Mouse (Mus musculus): ENCODE measurements at regions not wholly inside any gene's neighbourhood (a gene's known extent, or its start where the extent isn't known, plus 50 kb on each side); places are given as distances from the start of the nearest gene placed in this dataset.

DNA sequence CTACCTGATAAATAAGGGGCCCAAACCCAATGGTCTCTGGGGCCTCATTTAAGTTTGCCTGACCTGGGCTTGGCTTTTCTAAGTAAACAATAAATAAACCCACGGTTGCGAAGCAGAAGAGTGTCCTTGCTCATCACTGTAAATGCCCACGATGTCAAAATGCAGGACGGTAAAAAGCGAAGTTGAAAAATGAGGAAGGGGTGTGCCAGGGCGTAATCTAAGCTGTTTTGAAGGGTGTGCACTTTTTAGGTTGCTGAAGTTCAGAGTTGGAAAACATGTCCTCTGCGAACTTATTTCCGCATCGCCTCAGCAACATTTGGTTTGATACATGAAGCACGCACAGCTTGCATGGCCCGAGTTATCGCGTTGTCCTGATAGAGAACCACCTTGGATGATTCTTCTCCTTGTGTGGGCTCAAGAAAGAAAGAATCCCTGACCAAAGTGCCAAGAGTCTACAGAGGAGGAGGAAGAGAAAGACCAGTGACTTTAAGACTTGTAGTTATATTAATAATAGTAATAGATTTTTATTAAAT, 119.0 kb upstream of the Zeb2 start:
- no peak for DNase-seq

GRCm38 (mm10) chr2:45234148-45234547, 117.0 kb upstream of the Zeb2 start:
- DNase-seq = no peak

GRCm38 (mm10) chr2:45230351-45231209, 113.4 kb upstream of the Zeb2 start:
- no peak for DNase-seq

- DNase-seq = no peak
These were observed 112.3 kb upstream of the Zeb2 start for GRCm38 (mm10) chr2:45229501-45229900.

GRCm38 (mm10) chr2:45227276-45227944, 110.2 kb upstream of the Zeb2 start:
- DNase-seq = no peak

DNA sequence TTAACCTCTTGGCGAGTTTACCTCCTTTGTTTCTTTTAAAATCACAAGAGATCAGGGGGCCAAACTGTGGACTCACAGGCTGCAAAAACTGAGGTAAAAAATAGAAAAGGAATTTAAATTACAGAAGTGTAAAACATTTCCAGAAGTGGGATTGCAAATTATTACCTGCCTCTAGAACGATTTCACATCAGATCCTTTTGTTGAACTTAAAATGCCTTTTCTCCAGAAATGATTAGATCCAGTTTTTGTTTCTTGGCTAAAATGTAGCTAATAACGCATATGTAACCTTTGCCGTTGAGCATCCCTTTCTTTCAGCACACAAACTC, 108.8 kb upstream of the Zeb2 start:
- DNase-seq = no peak

DNA sequence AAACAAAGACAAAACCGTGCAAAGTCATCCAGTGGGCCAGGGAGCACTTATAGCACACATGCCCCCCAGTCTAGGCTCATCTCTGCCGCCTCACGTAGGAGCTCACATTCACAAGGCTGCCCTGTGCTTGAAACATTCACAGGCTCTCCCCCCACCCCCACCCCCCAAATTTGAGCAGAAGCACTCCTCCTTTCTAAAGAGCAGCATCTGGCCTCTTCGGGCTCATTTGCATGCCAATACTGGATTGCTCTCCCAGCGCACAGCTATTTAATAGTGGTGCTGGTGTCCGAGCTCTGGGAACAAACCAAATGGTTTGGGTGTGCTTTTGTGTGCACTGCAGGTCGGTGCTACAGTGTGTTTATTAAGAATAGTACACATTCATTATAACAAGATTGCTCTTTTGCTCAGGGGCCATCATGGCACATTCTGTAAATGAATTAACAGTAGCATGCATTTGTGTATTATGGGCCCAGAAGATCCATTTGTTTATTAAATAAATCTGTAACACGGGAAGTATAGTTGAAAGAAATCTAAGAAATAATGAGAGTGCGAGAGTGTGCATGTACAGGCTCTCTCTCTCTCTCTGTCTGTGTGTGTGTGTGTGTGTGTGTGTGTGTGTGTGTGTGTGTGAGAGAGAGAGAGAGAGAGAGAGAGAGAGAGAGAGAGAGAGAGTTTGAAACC, 108.3 kb upstream of the Zeb2 start:
- no peak for DNase-seq

GRCm38 (mm10) chr2:45222213-45222612, 105.0 kb upstream of the Zeb2 start:
- no peak for DNase-seq

- DNase-seq = no peak
These were observed 102.7 kb upstream of the Zeb2 start for GRCm38 (mm10) chr2:45219851-45220250.

GRCm38 (mm10) chr2:45212833-45213232, 95.6 kb upstream of the Zeb2 start:
- no peak for DNase-seq

GRCm38 (mm10) chr2:45208526-45208925, 91.3 kb upstream of the Zeb2 start:
- DNase-seq = no peak

DNA sequence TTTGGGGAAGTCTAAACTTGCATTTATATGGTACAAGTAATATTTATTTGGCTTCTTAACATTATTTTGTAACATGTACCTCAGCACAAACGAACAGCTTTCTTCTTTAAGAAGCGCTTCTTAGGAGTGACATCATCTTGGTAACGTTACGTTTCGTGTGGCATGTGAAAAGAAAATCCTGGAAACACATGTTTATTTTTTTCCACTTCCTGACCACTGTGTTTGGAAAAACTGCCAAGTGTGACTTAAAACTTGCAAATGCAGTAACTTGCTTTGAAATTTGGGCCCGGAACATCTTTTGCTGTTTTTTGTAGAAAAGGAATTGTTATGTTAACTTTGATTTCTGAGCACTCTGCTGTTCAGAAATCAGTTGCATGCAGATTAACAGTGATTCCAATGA, 88.6 kb upstream of the Zeb2 start:
- DNase-seq = no peak

DNA sequence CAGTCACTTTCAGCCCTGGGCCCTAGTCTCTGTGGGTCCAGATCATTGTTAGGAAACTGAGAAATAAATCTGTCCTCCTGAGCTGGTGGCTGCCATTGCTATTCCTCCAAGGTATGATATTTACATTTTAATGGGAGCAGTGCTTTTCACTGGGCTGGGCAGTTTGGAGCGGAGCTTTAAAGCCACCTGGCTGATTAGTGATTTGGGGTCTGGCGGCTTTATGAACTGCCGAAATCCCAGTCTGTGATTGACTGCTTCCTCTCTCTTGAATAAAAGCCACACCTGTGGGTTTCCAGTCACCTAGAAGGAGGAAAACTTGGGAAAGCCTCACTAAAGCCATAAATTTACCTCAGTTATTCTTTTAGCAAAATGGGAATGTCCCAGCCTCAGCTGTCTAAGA, 88.0 kb upstream of the Zeb2 start:
- DNase-seq = no peak

DNA sequence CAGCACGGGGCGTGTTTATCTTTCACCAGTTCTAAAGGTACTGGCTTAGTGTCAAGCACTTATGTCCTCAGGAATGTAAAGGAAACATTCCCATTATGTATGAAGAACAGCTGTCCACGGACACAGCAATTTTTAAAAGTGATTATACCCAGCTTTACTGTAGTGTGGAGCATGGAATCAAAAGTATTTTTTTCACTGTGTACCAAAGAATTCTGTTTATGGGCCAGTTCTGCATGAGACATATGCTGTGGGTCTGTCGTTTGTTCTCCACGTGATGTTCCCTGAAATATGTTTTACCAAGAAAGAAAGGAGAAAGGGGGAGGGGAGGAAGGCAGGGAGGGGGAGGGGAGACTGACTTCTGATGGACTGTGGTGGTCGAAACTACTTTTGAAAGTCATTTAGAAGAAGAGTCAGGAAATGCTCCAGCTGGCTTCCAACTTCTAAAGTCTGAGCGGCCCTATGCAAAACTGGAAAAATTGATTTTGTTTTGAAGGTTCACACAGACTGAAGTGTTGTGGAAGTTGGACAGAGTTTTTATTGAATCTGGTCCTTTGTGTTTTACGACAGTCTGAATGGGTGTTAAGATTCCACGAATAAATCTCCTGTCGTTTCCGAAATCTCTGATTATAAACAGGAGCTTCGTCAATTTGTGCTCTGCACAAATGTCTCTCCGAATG, 80.9 kb upstream of the Zeb2 start:
- no peak for DNase-seq

- DNase-seq = no peak
These were observed 80.1 kb upstream of the Zeb2 start for GRCm38 (mm10) chr2:45197342-45197741.

- DNase-seq = no peak
These were observed 79.3 kb upstream of the Zeb2 start for GRCm38 (mm10) chr2:45196511-45196910.

DNA sequence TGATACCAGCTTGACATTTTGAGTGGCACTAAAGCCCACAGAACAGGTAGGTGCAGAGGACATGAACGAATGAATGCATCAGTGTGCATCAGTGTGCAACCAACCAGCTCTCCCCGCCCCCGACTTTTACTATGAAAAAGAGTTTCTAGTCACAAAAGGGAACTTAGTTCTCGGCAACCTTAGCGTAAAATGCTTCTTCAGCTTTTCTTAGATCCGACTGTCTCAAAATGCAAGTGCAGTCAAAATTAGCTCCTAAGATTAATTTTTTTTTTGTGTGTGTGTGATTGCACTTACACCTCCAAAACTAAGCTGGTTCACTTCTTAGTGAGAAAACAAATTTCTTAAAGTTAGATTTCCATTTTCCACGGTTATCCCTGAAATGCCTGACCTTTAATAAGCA, 77.1 kb upstream of the Zeb2 start:
- no peak for DNase-seq

DNA sequence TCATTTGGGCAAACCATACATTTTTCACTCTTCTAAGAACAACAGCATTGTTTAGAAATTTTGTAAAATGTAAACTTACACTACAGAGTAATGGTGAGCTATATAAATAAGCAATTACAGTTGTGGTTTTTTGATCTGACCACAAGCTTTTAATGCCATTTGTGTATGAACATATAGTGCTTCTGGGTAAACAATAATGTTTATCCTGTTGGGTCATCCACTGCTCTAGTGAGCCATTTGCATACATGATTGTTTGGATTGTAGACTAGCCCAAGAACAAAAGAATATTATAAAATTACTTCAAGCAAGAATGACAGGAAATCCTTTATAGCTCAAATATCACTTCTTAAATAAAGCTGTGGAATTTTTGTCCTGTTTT, 68.4 kb upstream of the Zeb2 start:
- DNase-seq = no peak

DNA sequence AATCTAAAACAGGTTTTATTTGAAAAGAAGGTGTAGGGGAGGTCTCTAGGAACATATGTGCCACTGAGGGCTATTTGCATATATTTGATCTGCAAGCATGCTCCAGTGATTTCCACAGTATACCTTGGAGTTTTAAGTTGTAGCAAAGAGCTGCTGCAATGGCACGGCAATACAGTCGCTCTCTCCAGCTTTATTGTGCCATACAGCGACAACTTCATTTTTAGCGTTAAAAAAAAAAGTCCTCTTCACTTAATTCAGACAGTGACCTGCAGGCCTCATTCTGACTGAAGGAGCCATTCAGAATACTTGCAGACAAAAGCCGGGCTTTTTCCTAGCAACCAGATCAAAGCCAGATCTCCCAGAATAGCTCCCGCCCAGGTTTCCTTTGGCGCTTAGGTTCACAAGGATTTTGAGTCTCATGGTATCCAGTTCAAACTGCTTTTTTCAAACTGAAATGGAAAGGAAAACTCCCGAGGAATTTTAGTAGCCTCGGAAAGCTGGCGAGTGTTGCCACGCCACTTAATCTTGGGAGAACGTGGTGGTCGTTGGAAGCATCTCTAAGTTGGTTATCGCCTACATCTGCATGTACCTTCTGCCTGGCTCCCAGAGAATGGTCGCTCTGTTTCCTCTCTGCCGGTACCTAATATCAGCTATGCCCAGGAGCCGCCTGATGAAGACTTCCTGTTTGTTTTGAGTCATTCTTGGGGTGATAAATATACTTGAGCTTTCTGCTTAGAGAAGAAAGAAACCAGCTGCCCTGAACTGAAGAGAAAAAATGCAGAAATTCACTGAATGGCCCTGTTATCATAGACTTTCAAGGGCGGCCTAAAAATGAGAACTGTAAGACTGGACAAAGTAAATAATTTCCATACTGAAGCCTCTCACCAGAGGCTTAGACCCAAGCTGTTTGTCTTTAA, 67.8 kb upstream of the Zeb2 start:
- no peak for DNase-seq

DNA sequence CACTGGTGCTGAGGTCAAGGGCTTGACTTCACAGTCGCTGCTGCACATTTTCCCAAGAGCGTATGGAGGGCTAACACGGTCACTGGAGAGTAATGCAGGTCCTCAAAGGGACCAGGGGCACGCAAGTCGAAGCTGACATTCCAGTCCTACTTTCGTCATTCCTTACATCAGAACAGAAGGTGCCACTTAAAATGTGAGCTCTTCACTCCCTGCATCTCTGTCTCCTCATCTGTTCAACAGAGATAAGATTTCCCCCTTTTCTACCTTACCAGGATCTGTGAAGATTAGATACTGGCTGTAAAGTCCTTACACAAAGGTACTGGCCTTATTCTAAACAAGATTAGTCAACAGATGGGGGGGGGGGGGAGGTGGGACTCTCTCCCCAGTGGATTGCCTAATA, 67.0 kb upstream of the Zeb2 start:
- no peak for DNase-seq

GRCm38 (mm10) chr2:45182876-45183275, 65.7 kb upstream of the Zeb2 start:
- no peak for DNase-seq

GRCm38 (mm10) chr2:45181552-45181951, 64.4 kb upstream of the Zeb2 start:
- no peak for DNase-seq
